Mouse (Mus musculus) cortical plate, adult 2 months (tissue): ENCODE measurements around the gene H13. TPM values are rescaled to one million over a fixed set of nuclear protein-coding genes. Genes with fewer than 3 reads are reported as not detected.

Experiments used
- H3K27ac ChIP-seq: fragments of 200-500 bp; 2 replicates; pipeline ENCODE4 v1.5.1; 2012; ENCODE audit warnings: low read length, control low read depth, inconsistent platforms; ENCODE audit not compliant: insufficient read depth
- H3K4me1 ChIP-seq: fragments of 200-500 bp; 2 replicates; pipeline ENCODE4 v1.6.1; 2011; ENCODE audit warnings: low read length; ENCODE audit not compliant: control insufficient read depth, insufficient read depth
- H3K4me3 ChIP-seq: fragments of 200-500 bp; 2 replicates; pipeline ENCODE4 v1.5.1; 2011; ENCODE audit warnings: mild to moderate bottlenecking, low read length, control low read depth; ENCODE audit not compliant: insufficient read depth
- CTCF ChIP-seq: fragments of 200-500 bp; IDR thresholded peaks from 2 replicates; pipeline ENCODE4 v1.5.1; 2011; ENCODE audit warnings: mild to moderate bottlenecking, control low read depth, low read length; ENCODE audit not compliant: insufficient read depth; ENCODE audit errors: extremely low read depth
- POLR2A ChIP-seq: fragments of 200-500 bp; IDR thresholded peaks from 2 replicates; pipeline ENCODE4 v1.6.1; 2011; ENCODE audit warnings: mild to moderate bottlenecking, low read length, control low read depth; ENCODE audit not compliant: insufficient read depth; ENCODE audit errors: extremely low read depth
- polyA plus RNA-seq: library from polyadenylated mRNA; depleted of rRNA; stranded (reverse); fragments of >200 nt; gene quantifications from 2 replicates; pipeline ENCODE4 v1.2.3, GENCODE M21; 2012

Gene H13
- polyA plus RNA-seq, 1 experiment: 68.4 TPM

DNA sequence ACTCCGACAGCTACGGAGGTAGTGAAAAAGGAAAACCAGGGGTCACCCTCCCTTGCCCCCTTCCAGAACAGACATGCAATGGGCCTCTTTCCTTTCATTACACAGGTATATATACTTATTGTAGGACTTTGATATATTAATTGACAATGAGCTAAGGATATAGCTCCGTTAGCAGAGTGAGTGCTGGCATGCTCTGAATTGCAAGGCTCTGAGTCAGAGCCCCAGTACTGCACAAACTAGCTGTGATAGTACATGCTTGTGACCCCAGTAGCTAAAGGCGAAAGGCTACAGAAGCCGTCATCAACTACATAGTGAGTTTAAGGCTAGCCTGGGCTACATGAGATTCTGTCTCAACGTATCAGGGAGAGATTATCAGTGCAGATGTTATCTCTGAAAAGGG is 39.4 kb upstream of the H13 start:
- Histone ChIP-seq H3K27ac (no peak overlapping the region), H3K4me3 (no peak overlapping the region), H3K4me1 (no peaks in the 10 kb centered on the region)
- TF ChIP-seq CTCF (no peak), POLR2A (no peak)

DNA sequence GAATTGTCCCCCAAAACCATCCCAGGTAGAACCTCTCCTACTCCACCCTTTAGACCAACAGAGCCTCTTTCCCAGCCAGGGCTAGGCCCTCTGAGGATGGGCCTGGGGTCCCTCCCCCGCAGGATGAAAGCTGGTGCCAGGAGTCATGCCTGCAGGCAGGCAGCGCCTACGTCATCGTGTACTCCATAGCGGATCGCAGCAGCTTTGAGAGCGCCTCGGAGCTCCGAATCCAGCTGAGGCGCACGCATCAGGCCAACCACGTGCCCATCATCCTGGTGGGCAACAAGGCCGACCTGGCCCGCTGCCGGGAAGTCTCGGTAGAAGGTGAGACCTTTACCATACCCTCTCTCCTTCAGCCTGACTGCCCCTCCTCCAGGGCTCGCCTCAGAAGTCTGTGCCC is 35.9 kb upstream of the H13 start:
- Histone ChIP-seq H3K4me3 (no peak overlapping the region), H3K4me1 (no peaks in the 10 kb centered on the region), H3K27ac (no peak overlapping the region)
- TF ChIP-seq POLR2A: no peak
- TF ChIP-seq CTCF: no peak

DNA sequence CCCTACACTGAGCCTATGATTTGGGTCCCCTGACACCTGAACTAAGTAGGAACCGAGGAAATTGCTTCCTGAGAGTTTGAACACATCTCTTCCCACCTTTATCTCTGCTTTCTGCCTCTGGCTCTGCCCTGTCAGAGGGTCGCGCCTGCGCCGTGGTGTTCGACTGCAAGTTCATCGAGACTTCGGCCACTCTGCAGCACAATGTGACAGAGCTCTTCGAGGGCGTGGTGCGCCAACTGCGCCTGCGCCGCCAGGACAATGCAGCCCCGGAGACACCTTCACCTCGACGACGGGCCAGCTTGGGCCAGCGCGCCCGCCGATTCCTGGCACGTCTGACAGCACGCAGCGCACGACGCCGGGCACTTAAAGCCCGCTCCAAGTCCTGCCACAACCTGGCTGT is 35.0 kb upstream of the H13 start:
- H3K27ac ChIP-seq: no peak overlapping the region
- TF ChIP-seq POLR2A: no peak
- TF ChIP-seq CTCF: no peak

DNA sequence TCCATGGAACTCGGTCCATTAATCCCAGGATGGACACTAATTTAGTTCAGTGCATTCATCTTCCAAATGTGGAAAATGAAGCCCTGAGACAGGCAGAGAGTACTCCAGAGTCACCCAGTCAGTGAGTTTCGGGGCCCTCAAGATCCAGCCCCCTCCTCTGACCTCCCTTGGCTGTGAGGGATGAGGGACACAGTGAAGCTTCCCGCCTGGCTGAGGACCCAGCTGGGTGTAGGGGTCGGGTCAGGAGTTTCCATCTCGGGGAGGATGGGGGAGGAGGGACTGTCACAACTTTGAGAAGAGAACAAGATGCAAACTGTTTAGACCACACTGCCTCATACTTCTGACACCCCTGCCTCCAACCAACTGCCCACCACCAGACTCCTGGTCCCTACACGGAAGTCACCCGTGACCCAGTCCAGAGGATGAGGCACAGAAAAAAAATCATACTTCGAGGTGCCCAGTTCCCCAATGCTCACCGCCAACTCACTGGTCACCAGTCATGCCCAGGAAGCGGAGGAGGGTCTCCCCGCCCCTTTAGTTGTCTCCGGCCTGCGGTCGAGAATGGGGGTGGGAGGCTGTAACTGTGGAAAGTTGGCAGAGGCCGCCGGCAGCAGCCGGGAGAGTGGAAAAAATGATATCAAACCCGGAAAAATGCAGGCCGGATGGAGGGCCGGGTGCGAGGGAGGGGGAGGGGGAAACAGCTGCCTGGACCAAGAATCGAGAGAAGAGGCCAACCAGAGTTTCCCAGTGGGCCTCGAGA is 32.8 kb upstream of the H13 start:
- no peaks in the 10 kb centered on the region for H3K4me1 ChIP-seq

More for the DNA sequence above, 35.0 kb upstream of the H13 start:
- no peaks in the 10 kb centered on the region for H3K4me1 ChIP-seq
- no peak overlapping the region for H3K4me3 ChIP-seq

DNA sequence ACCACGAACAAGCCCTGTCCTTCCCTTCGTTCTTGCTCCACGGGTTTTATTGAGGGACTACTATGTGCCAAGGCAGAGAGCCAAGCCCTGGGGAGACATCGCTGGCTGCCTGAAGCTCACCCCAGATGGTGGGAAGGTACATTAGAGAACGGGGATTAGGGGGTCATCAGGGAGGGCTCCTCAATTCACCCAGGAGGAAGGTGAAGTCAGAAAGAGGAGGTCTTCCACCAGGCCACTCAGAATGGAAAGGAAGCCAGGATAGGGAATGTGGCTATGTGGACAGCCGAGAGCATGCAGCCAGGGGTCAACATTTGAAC is 32.3 kb upstream of the H13 start:
- TF ChIP-seq POLR2A (no peak), CTCF (no peak)
- Histone ChIP-seq H3K4me3 (no peak overlapping the region), H3K27ac (no peak overlapping the region), H3K4me1 (no peaks in the 10 kb centered on the region)

More for the DNA sequence above, 32.8 kb upstream of the H13 start:
- H3K27ac ChIP-seq: no peak overlapping the region
- TF ChIP-seq CTCF (no peak), POLR2A (no peak)
- H3K4me3 ChIP-seq: no peak overlapping the region

DNA sequence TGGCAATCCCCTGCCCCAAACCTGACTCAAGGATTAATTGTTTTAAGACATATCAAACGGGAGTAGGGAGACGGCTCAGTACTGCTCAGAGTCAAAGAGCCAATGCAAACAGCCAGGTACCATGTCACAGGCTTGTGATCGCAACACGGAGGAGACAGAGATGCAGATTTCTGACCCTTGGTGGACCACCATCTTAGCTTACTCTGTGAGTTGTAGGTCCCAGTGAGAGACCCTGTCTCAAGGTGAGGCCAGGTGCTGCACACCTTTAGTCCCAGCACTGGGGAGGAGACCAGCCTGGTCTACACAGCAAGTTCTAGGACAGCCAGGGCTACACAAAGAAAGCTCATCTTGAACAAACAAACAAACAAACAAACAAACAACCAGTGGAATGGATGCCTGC is 31.9 kb upstream of the H13 start:
- no peak overlapping the region for H3K4me3 ChIP-seq
- H3K4me1 ChIP-seq: no peaks in the 10 kb centered on the region
- no peak for TF ChIP-seq CTCF
- no peak for TF ChIP-seq POLR2A
- H3K27ac ChIP-seq: no peak overlapping the region

DNA sequence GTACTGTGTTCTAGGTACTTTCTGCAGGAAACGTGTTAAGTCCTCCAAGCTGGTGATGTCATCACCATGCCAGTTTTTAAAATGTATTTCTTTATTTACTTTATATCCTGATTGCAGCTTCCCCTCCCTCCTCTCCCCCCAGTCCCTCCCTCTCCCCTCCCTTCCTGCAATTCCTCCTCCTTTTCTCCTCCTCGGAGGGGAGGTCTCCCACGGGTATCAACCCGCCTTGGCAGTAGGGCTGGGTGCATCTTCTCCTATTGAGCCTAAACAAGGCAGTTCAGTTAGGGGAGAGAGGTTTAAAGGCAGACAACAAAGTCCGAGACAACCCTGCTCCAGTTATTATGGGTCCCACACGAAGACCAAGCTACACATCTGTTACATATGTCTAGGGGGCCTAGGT is 30.4 kb upstream of the H13 start:
- Histone ChIP-seq H3K4me3 (no peak overlapping the region), H3K4me1 (no peaks in the 10 kb centered on the region)

DNA sequence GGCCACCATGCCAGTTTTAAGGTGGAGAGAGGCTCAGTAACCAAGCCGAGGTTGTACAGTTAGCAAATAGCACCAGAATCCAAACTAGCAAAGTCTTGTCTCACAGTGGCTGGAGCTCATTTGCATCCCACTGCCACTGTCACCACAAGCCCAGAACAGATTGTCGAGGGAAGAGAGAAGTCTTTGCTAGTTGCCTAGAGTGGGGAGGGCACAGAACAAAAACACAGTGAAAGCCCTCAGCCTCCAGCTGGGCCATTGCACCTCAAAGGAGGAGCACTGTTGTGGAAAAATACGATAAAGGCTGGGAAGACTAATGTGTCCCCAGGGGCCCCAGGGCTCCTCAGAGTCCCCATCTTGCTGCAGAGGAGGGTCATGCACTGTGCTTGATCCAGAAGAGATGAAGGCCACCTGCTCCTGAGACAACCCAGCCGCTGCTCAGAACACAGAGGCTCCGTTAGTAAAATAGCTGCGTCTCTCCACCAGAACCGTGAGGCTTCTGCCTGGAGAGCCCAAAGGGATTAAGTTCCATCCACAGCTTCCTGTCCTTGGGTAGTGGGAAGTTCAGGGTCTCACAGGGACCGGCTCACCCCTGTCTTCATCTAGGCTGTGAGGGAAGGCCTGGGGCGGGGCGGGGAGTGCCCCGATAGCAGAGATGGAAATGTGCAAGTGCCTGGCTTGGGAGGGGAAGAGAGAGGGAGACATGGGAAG is 29.7 kb upstream of the H13 start:
- H3K27ac ChIP-seq: no peak overlapping the region; the same call in 1 of the 2 replicates
- no peak for TF ChIP-seq POLR2A
- no peak for TF ChIP-seq CTCF

More for the DNA sequence above, 30.4 kb upstream of the H13 start:
- no peak overlapping the region for H3K27ac ChIP-seq
- TF ChIP-seq POLR2A: no peak
- TF ChIP-seq CTCF: no peak

DNA sequence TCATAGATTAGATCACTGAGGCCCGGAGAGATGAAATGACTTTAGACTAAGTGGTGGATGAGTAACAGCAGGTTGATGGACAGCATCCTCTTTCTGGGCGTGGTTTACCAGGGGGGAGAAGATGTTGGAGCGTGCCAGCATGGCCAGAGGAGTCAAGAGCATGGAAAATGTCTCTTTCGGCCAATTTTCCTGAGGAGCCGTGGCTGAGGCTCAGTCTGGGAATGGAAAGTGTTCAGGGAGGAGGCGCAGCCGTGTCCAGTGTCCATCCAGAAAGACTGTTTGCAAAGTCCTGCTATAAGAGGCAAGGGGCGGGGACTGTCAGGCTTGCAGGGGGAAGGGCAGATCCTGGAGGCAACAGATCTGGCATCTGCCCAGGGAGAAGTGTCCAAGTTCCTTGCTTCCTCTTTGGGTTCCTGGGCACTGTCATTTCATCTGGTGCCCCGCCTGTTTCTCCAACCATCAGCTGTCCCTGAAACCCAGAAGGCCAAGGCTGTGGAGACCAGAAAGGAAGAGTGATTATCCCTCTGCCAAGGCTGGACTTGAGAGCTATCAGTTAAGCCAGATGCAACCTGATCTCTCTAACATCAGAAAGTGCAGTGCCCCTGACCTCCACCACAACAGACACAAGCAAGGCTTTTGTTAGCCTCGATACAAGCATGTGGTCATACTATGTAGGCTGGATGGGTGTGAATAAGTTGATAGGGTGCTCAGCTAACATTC is 16.2 kb upstream of the H13 start:
- Histone ChIP-seq H3K27ac (no peak overlapping the region), H3K4me1 (peaks cover 6% of the 10 kb centered on the region), H3K4me3 (no peak overlapping the region)
- TF ChIP-seq POLR2A (no peak), CTCF (no peak)

More for the DNA sequence above, 29.7 kb upstream of the H13 start:
- no peak overlapping the region for H3K4me3 ChIP-seq
- H3K4me1 ChIP-seq: no peaks in the 10 kb centered on the region
